Mouse (Mus musculus) kidney, postnatal 0 days (tissue): ENCODE results near the gene Shtn1. TPM values are rescaled to one million over a fixed set of nuclear protein-coding genes. Genes with fewer than 3 reads are reported as not detected.

Experiments
- ATAC-seq: fragments of 200-750 bp; cut with Nextera tagmentation; replicated peaks from 2 replicates; pipeline ENCODE4 v1.8.0; 2017; ENCODE audit warnings: low read depth, moderate number of reproducible peaks, moderate TSS enrichment, moderate library complexity; ENCODE audit not compliant: low FRiP score
- DNase-seq: peaks from one replicate; pipeline ENCODE4 v3.0.0-alpha.2; 2016; ENCODE audit warnings: low spot score
- H3K27ac ChIP-seq: fragments of 300-500 bp; sonication (generic); 2 replicates; pipeline ENCODE4 v1.5.1; 2014; ENCODE audit warnings: mild to moderate bottlenecking
- H3K27me3 ChIP-seq: fragments of 300-500 bp; sonication (generic); 2 replicates; pipeline ENCODE4 v1.6.1; 2014; ENCODE audit warnings: low read length, mixed read lengths; ENCODE audit not compliant: insufficient read depth
- H3K36me3 ChIP-seq: fragments of 300-500 bp; sonication (generic); 2 replicates; pipeline ENCODE4 v1.6.1; 2014; ENCODE audit warnings: low read length, mixed read lengths; ENCODE audit not compliant: insufficient read depth
- H3K4me1 ChIP-seq: fragments of 300-500 bp; sonication (generic); replicated peaks from 2 replicates; pipeline ENCODE4 v1.6.1; 2014; ENCODE audit warnings: antibody characterized with exemption, low read length, mixed read lengths; ENCODE audit not compliant: insufficient read depth
- H3K4me2 ChIP-seq: fragments of 300-500 bp; sonication (generic); 2 replicates; pipeline ENCODE4 v1.6.1; 2014; ENCODE audit warnings: mild to moderate bottlenecking, low read length, moderate library complexity, mixed read lengths
- H3K4me3 ChIP-seq: fragments of 300-500 bp; sonication (generic); replicated peaks from 2 replicates; pipeline ENCODE4 v1.5.1; 2014; ENCODE audit warnings: low read depth, low read length
- H3K9ac ChIP-seq: fragments of 300-500 bp; sonication (generic); 2 replicates; pipeline ENCODE4 v1.6.1; 2014; ENCODE audit warnings: low read depth, low read length
- H3K9me3 ChIP-seq: fragments of 300-500 bp; sonication (generic); replicated peaks from 2 replicates; pipeline ENCODE4 v1.6.1; 2016; ENCODE audit warnings: low read length, inconsistent platforms, mixed read lengths
- CTCF ChIP-seq: IDR thresholded peaks from 2 replicates; pipeline ENCODE4 v1.5.1; 2016; ENCODE audit warnings: antibody characterized with exemption, low read depth, mild to moderate bottlenecking, moderate library complexity
- WGBS: fragments of 180-500 bp; shearing (Covaris S2); extraction: QIAGEN DNeasy Blood & Tissue Kit; methylation state at CpG from one replicate; pipeline ENCODE4 v1.1.7; 2014; 5-methylcytosine and 5-hydroxymethylcytosine counted together
- polyA plus RNA-seq: library from polyadenylated mRNA; unstranded; fragments of >200 nt; fragmentation: Nextera tagmentation; extraction: Ambion mirVana; gene quantifications from 2 replicates; pipeline ENCODE4 v1.2.1, GENCODE M21; 2015

Gene Shtn1
- polyA plus RNA-seq, 1 experiment from 2014 or later = 3.4 TPM

DNA sequence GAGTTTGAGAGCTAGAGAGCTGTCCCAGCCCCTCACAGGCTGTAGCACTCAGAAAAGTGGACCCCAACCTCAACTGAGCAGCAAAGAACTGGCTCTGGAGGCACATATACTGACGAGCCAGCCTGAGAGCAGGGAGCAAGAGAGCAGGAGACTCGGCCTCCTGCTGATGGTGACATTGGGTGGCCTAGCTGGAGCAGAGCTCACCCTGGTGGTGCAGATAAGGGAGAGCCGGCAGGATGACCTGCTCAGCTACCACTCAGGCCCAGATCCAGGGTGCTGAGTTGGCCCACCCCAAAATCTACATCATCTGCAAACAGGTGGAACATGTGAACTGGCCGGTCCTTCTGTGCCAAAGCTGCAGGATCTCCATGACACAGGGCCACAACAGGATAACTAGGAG lies 8.4 kb upstream of the Shtn1 start:
- 60% methylated on average over 4 of the region's 4 CpGs for WGBS
- Histone ChIP-seq H3K9ac (no peak overlapping the region), H3K27ac (no peak overlapping the region), H3K27me3 (no peaks in the 10 kb centered on the region), H3K4me2 (no peak overlapping the region), H3K36me3 (no peaks in the 10 kb centered on the region), H3K9me3 (no peaks in the 10 kb centered on the region), H3K4me1 (no peaks in the 10 kb centered on the region), H3K4me3 (no peak overlapping the region)
- peak; percentile 37; the same call in 1 of the 2 replicates for TF ChIP-seq CTCF
- no peak for ATAC-seq
- no peak for DNase-seq

DNA sequence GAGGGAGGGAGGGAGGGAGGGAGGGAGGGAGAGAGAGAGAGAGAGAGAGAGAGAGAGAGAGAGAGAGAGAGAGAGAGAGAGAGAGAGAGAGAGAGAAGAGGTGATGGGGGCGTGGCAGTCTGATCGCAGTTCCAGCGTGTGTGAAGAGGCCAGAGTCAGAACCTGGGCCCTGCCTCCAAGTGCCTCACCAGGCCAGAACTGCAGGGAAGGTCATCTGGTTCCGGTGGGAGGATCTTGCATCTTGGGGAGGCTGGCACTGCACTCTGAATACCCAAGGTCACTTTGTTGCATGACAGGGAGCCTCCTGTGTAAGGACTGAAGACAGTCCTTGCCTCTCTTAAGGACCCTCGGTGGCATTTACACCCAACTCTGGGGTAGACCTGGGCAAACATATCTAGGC lies 231 bp upstream of the Shtn1 start:
- WGBS = 15% methylated on average over 5 of the region's 5 CpGs
- Histone ChIP-seq H3K9ac (no peak overlapping the region), H3K27ac (no peak overlapping the region), H3K4me3 (no peak overlapping the region), H3K36me3 (no peaks in the 10 kb centered on the region), H3K4me1 (no peaks in the 10 kb centered on the region), H3K9me3 (no peaks in the 10 kb centered on the region), H3K27me3 (peaks cover 28% of the 10 kb centered on the region; the same call in 1 of the 2 replicates), H3K4me2 (peak overlapping the region; percentile 98; the same call in 1 of the 2 replicates)
- ATAC-seq (no peak), DNase-seq (no peak)
- TF ChIP-seq CTCF = no peak

GRCm38 (mm10) chr19:59074841-59075471 lies 944 bp downstream of the Shtn1 start:
- Histone ChIP-seq H3K4me1 (no peaks in the 10 kb centered on the region), H3K27ac (no peak overlapping the region)

DNA sequence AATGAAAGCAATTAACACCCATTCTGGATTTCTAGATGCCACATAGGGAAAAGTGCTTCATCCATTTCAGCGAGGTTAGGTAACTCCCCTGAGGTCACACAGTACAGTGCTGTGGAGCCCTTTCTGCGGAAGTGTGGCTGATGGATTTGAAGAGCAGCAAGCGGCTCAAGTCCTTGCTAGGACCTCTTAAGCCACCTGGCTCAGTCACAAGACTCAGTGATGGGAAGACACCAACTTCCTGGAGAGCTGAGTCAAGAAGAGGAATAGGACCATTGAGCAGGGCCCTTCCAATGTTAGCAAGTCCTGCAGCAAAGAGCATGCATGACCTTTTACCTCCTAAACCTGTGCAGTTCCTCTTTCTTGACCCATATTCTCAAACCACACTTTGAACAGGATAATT lies 1.5 kb downstream of the Shtn1 start:
- Histone ChIP-seq H3K36me3 (no peaks in the 10 kb centered on the region), H3K4me1 (no peaks in the 10 kb centered on the region), H3K9ac (no peak overlapping the region), H3K27me3 (peaks cover 28% of the 10 kb centered on the region; the same call in 1 of the 2 replicates), H3K4me2 (peak overlapping the region; percentile 98), H3K9me3 (no peaks in the 10 kb centered on the region), H3K27ac (no peak overlapping the region), H3K4me3 (no peak overlapping the region)
- ATAC-seq = no peak
- WGBS = 72% methylated on average over 3 of the region's 3 CpGs
- DNase-seq = no peak
- no peak for TF ChIP-seq CTCF

More at GRCm38 (mm10) chr19:59074841-59075471, 944 bp downstream of the Shtn1 start:
- peak overlapping the region; percentile 98 for H3K4me2 ChIP-seq
- ATAC-seq = peak; percentile 59
- peak overlapping the region; percentile 53 for H3K4me3 ChIP-seq
- 5% methylated on average over 44 of the region's 46 CpGs for WGBS
- no peaks in the 10 kb centered on the region for H3K36me3 ChIP-seq
- H3K9me3 ChIP-seq = no peaks in the 10 kb centered on the region
- peak; percentile 19 for DNase-seq
- TF ChIP-seq CTCF = no peak
- peaks cover 28% of the 10 kb centered on the region; the same call in 1 of the 2 replicates for H3K27me3 ChIP-seq
- peak overlapping the region; percentile 55 for H3K9ac ChIP-seq

DNA sequence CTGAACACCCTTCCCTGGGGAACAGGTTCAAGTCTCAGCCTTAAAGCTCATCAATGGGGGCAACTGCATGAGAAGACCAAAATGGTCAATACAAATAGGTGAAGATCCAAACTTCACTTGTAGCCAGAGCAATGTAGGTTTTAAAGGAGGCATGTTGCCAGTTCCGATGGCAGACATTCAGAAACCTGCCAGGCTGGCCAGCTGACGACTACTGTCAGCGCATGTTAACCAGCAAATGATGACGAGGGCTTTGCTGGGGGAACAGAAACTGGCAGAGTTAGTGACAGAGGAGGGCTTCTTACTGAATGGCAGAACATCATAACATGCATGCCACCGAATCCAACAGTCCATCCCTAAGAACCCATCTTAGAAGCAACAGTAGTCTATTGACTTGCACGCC lies 2.9 kb downstream of the Shtn1 start:
- WGBS = 87% methylated on average over 6 of the region's 6 CpGs
- Histone ChIP-seq H3K9me3 (no peaks in the 10 kb centered on the region), H3K27ac (no peak overlapping the region), H3K27me3 (peaks cover 25% of the 10 kb centered on the region; the same call in 1 of the 2 replicates), H3K4me2 (no peak overlapping the region), H3K9ac (no peak overlapping the region), H3K4me3 (no peak overlapping the region), H3K4me1 (no peaks in the 10 kb centered on the region), H3K36me3 (no peaks in the 10 kb centered on the region)
- no peak for TF ChIP-seq CTCF
- no peak for ATAC-seq
- no peak for DNase-seq

DNA sequence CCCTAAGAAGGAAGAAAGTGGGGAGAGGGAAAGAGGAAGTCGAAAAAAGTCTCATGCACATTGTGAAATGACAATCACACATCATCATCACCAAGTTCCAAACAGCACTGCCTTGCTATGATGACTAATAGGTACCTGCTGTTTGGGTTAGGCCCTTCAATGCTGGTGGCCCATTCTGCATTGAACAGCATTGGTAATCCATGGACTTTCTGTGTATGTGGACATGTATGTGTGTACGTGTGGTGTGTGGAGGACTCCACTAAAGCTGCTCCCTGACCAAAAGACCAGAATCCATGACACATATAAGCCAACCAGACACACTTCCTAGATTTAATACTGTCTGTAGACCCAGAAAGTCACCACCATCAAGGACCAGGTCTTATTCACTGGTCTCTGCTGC lies 3.9 kb downstream of the Shtn1 start:
- H3K27ac ChIP-seq = no peak overlapping the region
- H3K4me2 ChIP-seq = no peak overlapping the region
- whole genome bisulfite sequencing = 91% methylated on average over 2 of the region's 2 CpGs
- TF ChIP-seq CTCF = no peak
- no peak for DNase-seq
- H3K27me3 ChIP-seq = peaks cover 22% of the 10 kb centered on the region; the same call in 1 of the 2 replicates
- H3K4me1 ChIP-seq = no peaks in the 10 kb centered on the region
- no peaks in the 10 kb centered on the region for H3K36me3 ChIP-seq
- H3K9ac ChIP-seq = no peak overlapping the region
- ATAC-seq = no peak
- H3K9me3 ChIP-seq = no peaks in the 10 kb centered on the region
- no peak overlapping the region for H3K4me3 ChIP-seq
